Mouse (Mus musculus) heart, embryonic 13.5 days (tissue): Measurements from ENCODE around the gene Enho. TPM values are rescaled to one million over a fixed set of nuclear protein-coding genes. Genes with fewer than 3 reads are reported as not detected.
"Not testable (repeated sequence)": the region's sequence is repeated elsewhere in the genome, so short reads cannot be mapped to it uniquely, and the experiment has no call there.

Experiments used
- ATAC-seq: fragments of 200-750 bp; cut with Nextera tagmentation; 2 replicates; pipeline ENCODE4 v1.8.0; 2017; ENCODE audit warnings: moderate TSS enrichment; ENCODE audit not compliant: insufficient number of reproducible peaks, low FRiP score, low TSS enrichment; ENCODE audit errors: extremely low read depth
- H3K27ac ChIP-seq: fragments of 300-500 bp; sonication (generic); replicated peaks from 2 replicates; pipeline ENCODE4 v1.5.1; 2015; ENCODE audit warnings: moderate library complexity, mild to moderate bottlenecking, inconsistent platforms
- H3K27me3 ChIP-seq: fragments of 300-500 bp; sonication (generic); replicated peaks from 2 replicates; pipeline ENCODE4 v1.6.1; 2015; ENCODE audit warnings: mild to moderate bottlenecking, inconsistent platforms
- H3K36me3 ChIP-seq: fragments of 300-500 bp; sonication (generic); 2 replicates; pipeline ENCODE4 v1.6.1; 2015; ENCODE audit warnings: mild to moderate bottlenecking, inconsistent platforms
- H3K4me1 ChIP-seq: fragments of 300-500 bp; sonication (generic); 2 replicates; pipeline ENCODE4 v1.6.1; 2015; ENCODE audit warnings: inconsistent platforms
- H3K4me2 ChIP-seq: fragments of 300-500 bp; sonication (generic); 2 replicates; pipeline ENCODE4 v1.6.1; 2015; ENCODE audit warnings: inconsistent platforms, mild to moderate bottlenecking, moderate library complexity
- H3K4me3 ChIP-seq: fragments of 300-500 bp; sonication (generic); 2 replicates; pipeline ENCODE4 v1.5.1; 2015; ENCODE audit warnings: moderate library complexity, mild to moderate bottlenecking, inconsistent platforms
- H3K9ac ChIP-seq: fragments of 300-500 bp; sonication (generic); 2 replicates; pipeline ENCODE4 v1.6.1; 2015; ENCODE audit warnings: inconsistent platforms, mild to moderate bottlenecking, moderate library complexity
- H3K9me3 ChIP-seq: fragments of 300-500 bp; sonication (generic); 2 replicates; pipeline ENCODE4 v1.6.1; 2016; ENCODE audit warnings: inconsistent platforms
- WGBS: fragments of 180-500 bp; shearing (Covaris S2); methylation state at CpG from one replicate; pipeline ENCODE4 v1.1.7; 2015; ENCODE audit warnings: mixed read lengths; 5-methylcytosine and 5-hydroxymethylcytosine counted together
- polyA plus RNA-seq: library from polyadenylated mRNA; unstranded; fragments of >200 nt; fragmentation: Nextera tagmentation; extraction: Ambion mirVana; gene quantifications from 2 replicates; pipeline ENCODE4 v1.2.1, GENCODE M21; 2015

Gene Enho
- polyA plus RNA-seq, result 3.9 and 5.6 TPM in 2 replicates

- H3K4me1 ChIP-seq, result peaks cover 26% of the 10 kb centered on the region
- peak within 1 kb of the TSS; percentile 38; the same call in 1 of the 2 replicates for H3K27ac ChIP-seq
- peak within 1 kb of the TSS; percentile 86 for H3K9ac ChIP-seq
- H3K9me3 ChIP-seq, result no peaks in the 10 kb centered on the region
- H3K27me3 ChIP-seq, result peaks cover 25% of the 10 kb centered on the region
- H3K4me3 ChIP-seq, result peak within 1 kb of the TSS; percentile 67
- H3K4me2 ChIP-seq, result peak within 1 kb of the TSS; percentile 86
- H3K36me3 ChIP-seq, result no peaks in the 10 kb centered on the region
- WGBS, result under 1% methylated on average over 68 of the region's 74 CpGs
- peak; percentile 87 for ATAC-seq
Observed at GRCm38 (mm10) chr4:41639913-41640507, at the start of gene Enho. Gene Enho (minus strand): TSS chr4:41640324.

- not testable (repeated sequence) for H3K27me3 ChIP-seq, H3K4me3 ChIP-seq, H3K4me2 ChIP-seq, H3K9me3 ChIP-seq, ATAC-seq, H3K36me3 ChIP-seq, H3K4me1 ChIP-seq, H3K27ac ChIP-seq, H3K9ac ChIP-seq
- 50% methylated on average over 1 of the region's 1 CpGs for whole genome bisulfite sequencing
Observed at GRCm38 (mm10) chr4:41688562-41688961, 48.4 kb upstream of the Enho start.

GRCm38 (mm10) chr4:41685882-41686492 lies 45.9 kb upstream of the Enho start:
- not testable (repeated sequence) for H3K9ac ChIP-seq, H3K36me3 ChIP-seq, ATAC-seq, H3K4me3 ChIP-seq, H3K9me3 ChIP-seq, H3K4me2 ChIP-seq, H3K27ac ChIP-seq
- 70% methylated on average over 10 of the region's 10 CpGs for WGBS
- H3K4me1 ChIP-seq, result peaks cover 16% of the 10 kb centered on the region
- peaks cover 13% of the 10 kb centered on the region for H3K27me3 ChIP-seq

- Histone ChIP-seq H3K4me2 (peak overlapping the region; percentile 59), H3K4me1 (peaks cover 23% of the 10 kb centered on the region), H3K27me3 (peaks cover 13% of the 10 kb centered on the region), H3K27ac (0 out of 2 replicates have a peak overlapping the region, but pooled peaks have one; percentile 48)
- not testable (repeated sequence) for H3K36me3 ChIP-seq, H3K4me3 ChIP-seq, H3K9me3 ChIP-seq, H3K9ac ChIP-seq, ATAC-seq
- WGBS, result under 1% methylated on average over 14 of the region's 14 CpGs
Observed at GRCm38 (mm10) chr4:41684931-41685453, 44.9 kb upstream of the Enho start.

- not testable (repeated sequence) for H3K9me3 ChIP-seq, H3K9ac ChIP-seq, H3K36me3 ChIP-seq, ATAC-seq
- peak overlapping the region; percentile 59 for H3K4me2 ChIP-seq
- 1% methylated on average over 22 of the region's 27 CpGs for WGBS
- peaks cover 30% of the 10 kb centered on the region for H3K4me1 ChIP-seq
- H3K27me3 ChIP-seq, result peaks cover 13% of the 10 kb centered on the region
- peak overlapping the region; percentile 50 for H3K27ac ChIP-seq
- H3K4me3 ChIP-seq, result peak overlapping the region; percentile 25; the same call in 1 of the 2 replicates
Observed at GRCm38 (mm10) chr4:41684131-41684930, 44.2 kb upstream of the Enho start.

- Histone ChIP-seq H3K4me1 (peaks cover 40% of the 10 kb centered on the region), H3K4me2 (peak overlapping the region; percentile 59), H3K4me3 (peak overlapping the region; percentile 37), H3K27me3 (peaks cover 13% of the 10 kb centered on the region)
- H3K36me3 ChIP-seq, H3K9me3 ChIP-seq, ATAC-seq, H3K27ac ChIP-seq, H3K9ac ChIP-seq: not testable (repeated sequence)
- WGBS, result 0% methylated on average over 4 of the region's 27 CpGs
Observed at GRCm38 (mm10) chr4:41683303-41683702, 43.2 kb upstream of the Enho start.

- peak overlapping the region; percentile 59 for H3K4me2 ChIP-seq
- 17% methylated on average over 6 of the region's 6 CpGs for WGBS
- peaks cover 13% of the 10 kb centered on the region for H3K27me3 ChIP-seq
- H3K36me3 ChIP-seq, result no peaks in the 10 kb centered on the region
- 0 out of 2 replicates have a peak overlapping the region, but pooled peaks have one; percentile 9 for H3K9ac ChIP-seq
- ATAC-seq, result no peak
- H3K9me3 ChIP-seq, result no peaks in the 10 kb centered on the region
- H3K4me3 ChIP-seq, result no peak overlapping the region
- peak overlapping the region; percentile 61 for H3K27ac ChIP-seq
- peaks cover 45% of the 10 kb centered on the region for H3K4me1 ChIP-seq
Observed at GRCm38 (mm10) chr4:41682789-41683188, 42.7 kb upstream of the Enho start.

- Histone ChIP-seq H3K9me3 (no peaks in the 10 kb centered on the region), H3K36me3 (no peaks in the 10 kb centered on the region), H3K27me3 (peaks cover 14% of the 10 kb centered on the region), H3K4me2 (no peak overlapping the region), H3K9ac (no peak overlapping the region), H3K27ac (no peak overlapping the region), H3K4me1 (peaks cover 54% of the 10 kb centered on the region), H3K4me3 (no peak overlapping the region)
- 63% methylated on average over 10 of the region's 10 CpGs for WGBS
- no peak for ATAC-seq
Observed at GRCm38 (mm10) chr4:41681947-41682346, 41.8 kb upstream of the Enho start.

GRCm38 (mm10) chr4:41681176-41681575 lies 41.1 kb upstream of the Enho start:
- Histone ChIP-seq H3K36me3 (no peaks in the 10 kb centered on the region), H3K4me3 (no peak overlapping the region), H3K4me1 (peaks cover 61% of the 10 kb centered on the region), H3K27ac (no peak overlapping the region), H3K9me3 (no peaks in the 10 kb centered on the region), H3K9ac (no peak overlapping the region), H3K4me2 (no peak overlapping the region), H3K27me3 (peaks cover 18% of the 10 kb centered on the region)
- 65% methylated on average over 4 of the region's 4 CpGs for WGBS
- ATAC-seq, result no peak

GRCm38 (mm10) chr4:41679291-41679690 lies 39.2 kb upstream of the Enho start:
- peaks cover 67% of the 10 kb centered on the region for H3K4me1 ChIP-seq
- no peaks in the 10 kb centered on the region for H3K9me3 ChIP-seq
- H3K4me2 ChIP-seq, result no peak overlapping the region
- WGBS, result 28% methylated on average over 2 of the region's 2 CpGs
- peak overlapping the region; percentile 68 for H3K9ac ChIP-seq
- 0 out of 2 replicates have a peak overlapping the region, but pooled peaks have one; percentile 5 for H3K27ac ChIP-seq
- peaks cover 31% of the 10 kb centered on the region for H3K27me3 ChIP-seq
- no peaks in the 10 kb centered on the region for H3K36me3 ChIP-seq
- no peak for ATAC-seq
- H3K4me3 ChIP-seq, result no peak overlapping the region

GRCm38 (mm10) chr4:41678863-41679262 lies 38.7 kb upstream of the Enho start:
- H3K27ac ChIP-seq, result 0 out of 2 replicates have a peak overlapping the region, but pooled peaks have one; percentile 5
- ATAC-seq, result no peak
- H3K4me2 ChIP-seq, result no peak overlapping the region
- WGBS, result 39% methylated on average over 6 of the region's 6 CpGs
- H3K9ac ChIP-seq, result peak overlapping the region; percentile 68
- peaks cover 65% of the 10 kb centered on the region for H3K4me1 ChIP-seq
- H3K36me3 ChIP-seq, result no peaks in the 10 kb centered on the region
- peaks cover 34% of the 10 kb centered on the region for H3K27me3 ChIP-seq
- H3K9me3 ChIP-seq, result no peaks in the 10 kb centered on the region
- H3K4me3 ChIP-seq, result no peak overlapping the region
